In the genomic region with DNA sequence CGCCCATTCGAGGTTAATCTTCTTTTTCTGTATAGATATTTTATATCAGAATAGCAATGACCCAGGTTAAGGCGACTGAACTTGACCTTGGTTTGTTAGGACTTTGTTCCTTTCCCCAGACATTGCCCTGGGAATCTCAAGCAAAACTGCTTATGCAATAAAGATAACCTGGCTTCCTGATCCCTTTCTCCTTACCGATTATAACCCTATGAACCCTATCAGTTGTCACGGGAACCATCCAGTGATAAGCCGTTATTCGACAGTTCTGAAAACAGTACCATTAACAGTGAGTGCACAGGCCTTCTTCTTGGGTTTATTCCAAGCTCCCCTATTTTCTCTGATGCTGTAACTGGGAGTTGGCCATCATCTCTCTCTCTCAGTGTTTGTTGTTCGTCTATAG, we compare ENCODE assay signal across 26 mouse cellular contexts.
"Had no signal": no experiment of that assay in that cellular context is flagged by ENCODE, and none has a peak within 500 bp of the region (broad histone marks: within the 10 kb centered on the region; RNA-seq: fewer than 3 reads in every experiment).

No protein-coding gene starts in this region.

- DNase-seq: gastrocnemius, postnatal 14 days; gastrocnemius, postnatal 36 days; heart, adult 11 months; heart, adult 2 months; heart, postnatal 10 days; heart, postnatal 4 days; kidney, adult 11 months; kidney, adult 2 months; kidney, adult 9 months; kidney, postnatal 14 days; kidney, postnatal 36 days; layer of hippocampus, adult 9-11 months; layer of hippocampus, postnatal 36 days; left cerebral cortex, postnatal 4 days had no signal

- H3K36me3 ChIP-seq: heart, embryonic 12.5 days; hindbrain, embryonic 10.5 days; hindbrain, embryonic 12.5 days; kidney, embryonic 15.5 days; limb, embryonic 13.5 days; limb, embryonic 15.5 days; liver, embryonic 12.5 days had no signal

- H3K4me2 ChIP-seq: heart, embryonic 12.5 days; hindbrain, embryonic 12.5 days; hindbrain, embryonic 14.5 days; kidney, embryonic 15.5 days; limb, embryonic 13.5 days; limb, embryonic 15.5 days; liver, embryonic 12.5 days had no signal

- H3K27ac ChIP-seq: heart, adult 2 months; hindbrain, embryonic 10.5 days; hindbrain, embryonic 12.5 days; hindbrain, embryonic 14.5 days; kidney, embryonic 15.5 days; kidney, postnatal 0 days; limb, embryonic 13.5 days; limb, embryonic 15.5 days; liver, embryonic 12.5 days; liver, embryonic 14.5 days had no signal

- H3K9ac ChIP-seq: heart, embryonic 12.5 days; hindbrain, embryonic 12.5 days; hindbrain, embryonic 14.5 days; kidney, embryonic 15.5 days; limb, embryonic 13.5 days; limb, embryonic 15.5 days; liver, embryonic 12.5 days; liver, embryonic 14.5 days had no signal

- H3K27me3 ChIP-seq: hindbrain, embryonic 12.5 days; kidney, embryonic 15.5 days; limb, embryonic 13.5 days; limb, embryonic 15.5 days; liver, embryonic 12.5 days had no signal

- H3K4me3 ChIP-seq: heart, adult 2 months; heart, embryonic 12.5 days; hindbrain, embryonic 10.5 days; hindbrain, embryonic 12.5 days; kidney, embryonic 15.5 days; limb, embryonic 13.5 days; limb, embryonic 15.5 days; liver, embryonic 12.5 days had no signal

- H3K9me3 ChIP-seq: heart, embryonic 12.5 days; hindbrain, embryonic 10.5 days; hindbrain, embryonic 12.5 days; kidney, embryonic 15.5 days; limb, embryonic 13.5 days; limb, embryonic 15.5 days; liver, embryonic 12.5 days had no signal

- H3K4me1 ChIP-seq: heart, embryonic 12.5 days; hindbrain, embryonic 10.5 days; hindbrain, embryonic 12.5 days; kidney, embryonic 15.5 days; limb, embryonic 13.5 days; limb, embryonic 15.5 days; liver, embryonic 12.5 days had no signal

- ATAC-seq: hindbrain, embryonic 16.5 days; inflammation-experienced regulatory T-cells, adult 6 months; liver, embryonic 12.5 days had no signal
